Mouse (Mus musculus): ENCODE data around the gene Siae.

DNA sequence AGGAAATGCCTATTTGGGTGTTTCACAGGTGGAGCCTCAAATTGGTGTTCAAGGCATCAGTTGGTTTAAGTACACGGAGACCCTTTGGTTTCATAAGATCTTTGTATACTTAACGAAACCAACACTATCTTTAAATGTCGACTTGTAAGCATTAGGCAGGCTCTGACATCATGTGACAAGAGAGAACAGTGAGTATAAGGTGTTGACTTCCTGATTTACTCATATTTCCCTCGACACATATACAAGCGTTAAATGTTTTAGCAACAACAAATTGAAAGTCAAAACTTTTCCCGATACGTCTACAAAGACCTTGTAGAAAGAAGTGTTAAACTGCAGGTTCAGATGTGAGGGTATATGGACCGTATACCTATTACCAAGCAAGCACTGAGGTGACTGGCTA lies 100.5 kb downstream of the Siae start:
- TF ChIP-seq CTCF (IDR thresholded peaks at IDR 0.05) (no peak), EP300 (IDR thresholded peaks at IDR 0.05) (no peak)
